Comparison of ENCODE assay signal across 9 mouse cellular contexts in genomic region chr8:70200098-70200681, GRCm38 (mm10). TPM values are rescaled to one million over a fixed set of nuclear protein-coding genes. Genes with fewer than 3 reads are reported as not detected.
A peak's percentile ranks its signal among the peaks of the same experiment; 100 is the strongest.
DNase-seq lines count a peak whose midpoint lies in the region; ATAC-seq lines count a peak whose summit lies in the region.
"Had no signal": no experiment of that assay in that cellular context is flagged by ENCODE, and none has a peak within 500 bp of the region (broad histone marks: within the 10 kb centered on the region; RNA-seq: fewer than 3 reads in every experiment).

No protein-coding gene starts in this region.

- intact Hi-C loops in left cerebral cortex, postnatal 14 days (cut with DNase I), result no loop called here
- intact Hi-C loops in gastrocnemius, postnatal 14 days (cut with DNase I; ENCODE audit: low total_unique reads), result no loop called here

- H3K36me3 ChIP-seq in forebrain, embryonic 11.5 days (ENCODE audit: control insufficient read depth, insufficient read depth, low read length), result no peaks in the 10 kb centered on the region
- no peaks in the 10 kb centered on the region for H3K36me3 ChIP-seq in forebrain, embryonic 12.5 days (replicated peaks)
- H3K36me3 ChIP-seq in hindbrain, embryonic 16.5 days (ENCODE audit: control insufficient read depth, insufficient read depth, low read length), result no peaks in the 10 kb centered on the region
- H3K36me3 ChIP-seq: neural tube, embryonic 13.5 days had no signal

- no peak for ATAC-seq in forebrain, embryonic 11.5 days (replicated peaks; ENCODE audit: low FRiP score)
- no peak; the same call in 1 of the 2 replicates for ATAC-seq in forebrain, embryonic 12.5 days (ENCODE audit: low FRiP score)
- peak; percentile 66 for ATAC-seq in hindbrain, embryonic 16.5 days

- 83% methylated on average over 5 of the region's 5 CpGs for WGBS in forebrain, embryonic 11.5 days
- WGBS in forebrain, embryonic 12.5 days, result 83% methylated on average over 5 of the region's 5 CpGs
- WGBS in hindbrain, embryonic 16.5 days, result 58% methylated on average over 5 of the region's 5 CpGs

- no peaks in the 10 kb centered on the region for H3K9me3 ChIP-seq in forebrain, embryonic 11.5 days (ENCODE audit: control insufficient read depth, low read length)
- no peaks in the 10 kb centered on the region for H3K9me3 ChIP-seq in forebrain, embryonic 12.5 days
- H3K9me3 ChIP-seq in hindbrain, embryonic 16.5 days (ENCODE audit: control insufficient read depth, low read length), result no peaks in the 10 kb centered on the region
- H3K9me3 ChIP-seq: neural tube, embryonic 13.5 days had no signal

- DNase-seq in forebrain, embryonic 11.5 days (ENCODE audit: low spot score), result no peak
- peak; percentile 40 to 48 for DNase-seq in urinary bladder, postnatal 36 days (ENCODE audit: low spot score in 2 of 2)
- DNase-seq in urinary bladder, postnatal 4 days (ENCODE audit: low spot score in 2 of 2), result no peak
- peak; percentile 46 to 84 for DNase-seq in left cerebral cortex, postnatal 14 days (ENCODE audit: low spot score in 2 of 2)
- peak; percentile 53 for DNase-seq in retina, postnatal 1 day
- no peak for DNase-seq in gastrocnemius, postnatal 14 days

- H3K27me3 ChIP-seq in forebrain, embryonic 11.5 days (ENCODE audit: control insufficient read depth, insufficient read depth, low read length), result no peaks in the 10 kb centered on the region
- no peaks in the 10 kb centered on the region for H3K27me3 ChIP-seq in forebrain, embryonic 12.5 days
- no peaks in the 10 kb centered on the region for H3K27me3 ChIP-seq in hindbrain, embryonic 16.5 days (replicated peaks; ENCODE audit: control insufficient read depth, insufficient read depth, low read length)
- H3K27me3 ChIP-seq: neural tube, embryonic 13.5 days had no signal

- no peaks in the 10 kb centered on the region for H3K4me1 ChIP-seq in forebrain, embryonic 11.5 days (replicated peaks; ENCODE audit: control insufficient read depth, insufficient read depth, low read length)
- peaks cover 6% of the 10 kb centered on the region; the same call in 1 of the 2 replicates for H3K4me1 ChIP-seq in forebrain, embryonic 12.5 days
- peaks cover 2% of the 10 kb centered on the region; the same call in 1 of the 2 replicates for H3K4me1 ChIP-seq in hindbrain, embryonic 16.5 days (ENCODE audit: control insufficient read depth, insufficient read depth, low read depth, low read length)

- H3K4me3 ChIP-seq in forebrain, embryonic 11.5 days (ENCODE audit: low read depth, low read length), result no peak overlapping the region
- H3K4me3 ChIP-seq in forebrain, embryonic 12.5 days (replicated peaks), result no peak overlapping the region
- no peak overlapping the region for H3K4me3 ChIP-seq in hindbrain, embryonic 16.5 days (ENCODE audit: low read length)
- H3K4me3 ChIP-seq: neural tube, embryonic 13.5 days had no signal

- H3K9ac ChIP-seq in forebrain, embryonic 11.5 days (ENCODE audit: low read length), result peak overlapping the region; percentile 16; the same call in 1 of the 2 replicates
- H3K9ac ChIP-seq in forebrain, embryonic 12.5 days, result no peak overlapping the region
- no peak overlapping the region for H3K9ac ChIP-seq in hindbrain, embryonic 16.5 days (ENCODE audit: low read depth, low read length)
- H3K9ac ChIP-seq: neural tube, embryonic 13.5 days had no signal

- H3K4me2 ChIP-seq in forebrain, embryonic 11.5 days (ENCODE audit: low read depth, low read length, severe bottlenecking), result no peak overlapping the region
- H3K4me2 ChIP-seq in forebrain, embryonic 12.5 days, result no peak overlapping the region
- no peak overlapping the region for H3K4me2 ChIP-seq in hindbrain, embryonic 16.5 days (ENCODE audit: low read length)
- H3K4me2 ChIP-seq: neural tube, embryonic 13.5 days had no signal

- no peak overlapping the region for H3K27ac ChIP-seq in forebrain, embryonic 11.5 days (ENCODE audit: low read depth, low read length)
- no peak overlapping the region for H3K27ac ChIP-seq in forebrain, embryonic 12.5 days
- no peak overlapping the region; the same call in 1 of the 2 replicates for H3K27ac ChIP-seq in hindbrain, embryonic 16.5 days (ENCODE audit: low read depth, low read length)
- H3K27ac ChIP-seq: neural tube, embryonic 13.5 days had no signal

RNA-seq across cellular contexts. Expression of gene Slc25a42, which starts 11.9 kb away (rescaled TPM):
- 1.9 and 2.5 TPM in 2 replicates for polyA plus RNA-seq in forebrain, embryonic 11.5 days (2014; fragmentation: Nextera tagmentation; extraction: Ambion mirVana)
- polyA plus RNA-seq in forebrain, embryonic 12.5 days (2016; fragmentation: Nextera tagmentation; extraction: Ambion mirVana), result 3.4 and 3.6 TPM in 2 replicates
- 9.5 and 10.1 TPM in 2 replicates for polyA plus RNA-seq in hindbrain, embryonic 16.5 days (2015; fragmentation: Nextera tagmentation; extraction: Ambion mirVana)
- total RNA-seq in left cerebral cortex, postnatal 14 days (2021), result 10 to 100 TPM; 32.7 to 34.5 TPM
- 10 to 100 TPM; 25.5 to 29.2 TPM for total RNA-seq in gastrocnemius, postnatal 14 days (2021)

RNA-seq across cellular contexts. Expression of gene Tmem161a, which starts 28.0 kb away (rescaled TPM):
- polyA plus RNA-seq in forebrain, embryonic 11.5 days (2014; fragmentation: Nextera tagmentation; extraction: Ambion mirVana), result 42.5 and 45.1 TPM in 2 replicates
- polyA plus RNA-seq in forebrain, embryonic 12.5 days (2016; fragmentation: Nextera tagmentation; extraction: Ambion mirVana), result 48.7 and 53.8 TPM in 2 replicates
- polyA plus RNA-seq in hindbrain, embryonic 16.5 days (2015; fragmentation: Nextera tagmentation; extraction: Ambion mirVana), result 54.2 and 57.4 TPM in 2 replicates
- total RNA-seq in left cerebral cortex, postnatal 14 days (2021), result 10 to 100 TPM; 51.3 to 53.2 TPM
- total RNA-seq in gastrocnemius, postnatal 14 days (2021), result 10 to 100 TPM; 76.0 to 78.1 TPM

RNA-seq across cellular contexts. Expression of gene Sugp2, which starts 33.8 kb away (rescaled TPM):
- polyA plus RNA-seq in forebrain, embryonic 11.5 days (2014; fragmentation: Nextera tagmentation; extraction: Ambion mirVana), result 60.4 and 74.7 TPM in 2 replicates
- 82.9 and 92.5 TPM in 2 replicates for polyA plus RNA-seq in forebrain, embryonic 12.5 days (2016; fragmentation: Nextera tagmentation; extraction: Ambion mirVana)
- polyA plus RNA-seq in hindbrain, embryonic 16.5 days (2015; fragmentation: Nextera tagmentation; extraction: Ambion mirVana), result 85.1 and 92.6 TPM in 2 replicates
- 100 to 1,000 TPM; 116 to 117 TPM for total RNA-seq in left cerebral cortex, postnatal 14 days (2021)
- 10 to 100 TPM; 42.3 to 44.1 TPM for total RNA-seq in gastrocnemius, postnatal 14 days (2021)

RNA-seq across cellular contexts. Expression of gene Armc6, which starts 34.1 kb away (rescaled TPM):
- polyA plus RNA-seq in forebrain, embryonic 11.5 days (2014; fragmentation: Nextera tagmentation; extraction: Ambion mirVana), result 31.2 and 35.7 TPM in 2 replicates
- 35.8 and 38.0 TPM in 2 replicates for polyA plus RNA-seq in forebrain, embryonic 12.5 days (2016; fragmentation: Nextera tagmentation; extraction: Ambion mirVana)
- polyA plus RNA-seq in hindbrain, embryonic 16.5 days (2015; fragmentation: Nextera tagmentation; extraction: Ambion mirVana), result 132 and 134 TPM in 2 replicates
- total RNA-seq in left cerebral cortex, postnatal 14 days (2021), result 10 to 100 TPM; 57.1 to 68.7 TPM
- total RNA-seq in gastrocnemius, postnatal 14 days (2021), result 1 to 10 TPM; 6.5 to 9.9 TPM

Comparison
In these comparisons a context has a peak if more than half of its experiments do, and no peak if none do; other contexts are left out.
1. DNase-seq: peak in urinary bladder, postnatal 36 days (2 of 2), left cerebral cortex, postnatal 14 days (2 of 2) and retina, postnatal 1 day (single experiment); none in forebrain, embryonic 11.5 days (single experiment), urinary bladder, postnatal 4 days (0 of 2) and gastrocnemius, postnatal 14 days (single experiment).